Mouse (Mus musculus) hindbrain, embryonic 15.5 days (tissue): Measurements from ENCODE around the gene Lrsam1. TPM values are rescaled to one million over a fixed set of nuclear protein-coding genes. Genes with fewer than 3 reads are reported as not detected.

Source experiments
- ATAC-seq: fragments of 200-750 bp; cut with Nextera tagmentation; 2 replicates; pipeline ENCODE4 v1.8.0; 2017; ENCODE audit warnings: low read depth, moderate number of reproducible peaks, moderate TSS enrichment; ENCODE audit not compliant: low FRiP score
- H3K27ac ChIP-seq: fragments of 300-500 bp; sonication (generic); replicated peaks from 2 replicates; pipeline ENCODE4 v1.5.1; 2015; ENCODE audit warnings: mild to moderate bottlenecking, inconsistent platforms
- H3K27me3 ChIP-seq: fragments of 300-500 bp; sonication (generic); 2 replicates; pipeline ENCODE4 v1.6.1; 2015; ENCODE audit warnings: control low read depth, inconsistent platforms
- H3K36me3 ChIP-seq: fragments of 300-500 bp; sonication (generic); 2 replicates; pipeline ENCODE4 v1.6.1; 2015; ENCODE audit warnings: control low read depth, inconsistent platforms
- H3K4me1 ChIP-seq: fragments of 300-500 bp; sonication (generic); replicated peaks from 2 replicates; pipeline ENCODE4 v1.6.1; 2015; ENCODE audit warnings: control low read depth, inconsistent platforms
- H3K4me2 ChIP-seq: fragments of 300-500 bp; sonication (generic); 2 replicates; pipeline ENCODE4 v1.6.1; 2015; ENCODE audit warnings: moderate library complexity, mild to moderate bottlenecking, inconsistent platforms
- H3K4me3 ChIP-seq: fragments of 300-500 bp; sonication (generic); 2 replicates; pipeline ENCODE4 v1.5.1; 2015; ENCODE audit warnings: mild to moderate bottlenecking, inconsistent platforms
- H3K9ac ChIP-seq: fragments of 300-500 bp; sonication (generic); 2 replicates; pipeline ENCODE4 v1.6.1; 2015; ENCODE audit warnings: inconsistent platforms
- H3K9me3 ChIP-seq: fragments of 300-500 bp; sonication (generic); 2 replicates; pipeline ENCODE4 v1.6.1; 2016; ENCODE audit warnings: control low read depth, inconsistent platforms
- WGBS: fragments of 180-500 bp; shearing (Covaris S2); methylation state at CpG from one replicate; pipeline ENCODE4 v1.1.7; 2015; 5-methylcytosine and 5-hydroxymethylcytosine counted together
- polyA plus RNA-seq: library from polyadenylated mRNA; unstranded; fragments of >200 nt; fragmentation: Nextera tagmentation; extraction: Ambion mirVana; gene quantifications from 2 replicates; pipeline ENCODE4 v1.2.1, GENCODE M21; 2015

Lrsam1 gene
- polyA plus RNA-seq, 1 experiment from 2014 or later = 25.2 TPM

- Histone ChIP-seq H3K27me3 (no peaks in the 10 kb centered on the region), H3K36me3 (peaks cover 52% of the 10 kb centered on the region), H3K27ac (no peak overlapping the region), H3K4me3 (no peak overlapping the region), H3K4me1 (peaks cover 8% of the 10 kb centered on the region), H3K4me2 (no peak overlapping the region), H3K9ac (no peak overlapping the region), H3K9me3 (no peaks in the 10 kb centered on the region)
- no peak for ATAC-seq
- 82% methylated on average over 9 of the region's 9 CpGs for WGBS
Measured at GRCm38 (mm10) chr2:32918391-32918790, 43.0 kb downstream of the Lrsam1 start.

- no peaks in the 10 kb centered on the region for H3K9me3 ChIP-seq
- peaks cover 44% of the 10 kb centered on the region for H3K36me3 ChIP-seq
- no peak overlapping the region for H3K4me2 ChIP-seq
- peaks cover 8% of the 10 kb centered on the region for H3K4me1 ChIP-seq
- no peak for ATAC-seq
- no peak overlapping the region for H3K9ac ChIP-seq
- WGBS = 81% methylated on average over 11 of the region's 11 CpGs
- no peak overlapping the region for H3K4me3 ChIP-seq
- no peak overlapping the region for H3K27ac ChIP-seq
- no peaks in the 10 kb centered on the region for H3K27me3 ChIP-seq
Measured at GRCm38 (mm10) chr2:32917526-32917925, 43.9 kb downstream of the Lrsam1 start.

GRCm38 (mm10) chr2:32914896-32915295 lies 46.5 kb downstream of the Lrsam1 start:
- Histone ChIP-seq H3K9ac (no peak overlapping the region), H3K36me3 (peaks cover 39% of the 10 kb centered on the region), H3K4me1 (peaks cover 8% of the 10 kb centered on the region), H3K27ac (peak overlapping the region; percentile 76), H3K4me2 (no peak overlapping the region), H3K4me3 (no peak overlapping the region), H3K9me3 (no peaks in the 10 kb centered on the region), H3K27me3 (no peaks in the 10 kb centered on the region)
- ATAC-seq = peak; percentile 58
- WGBS = 40% methylated on average over 3 of the region's 3 CpGs

- Histone ChIP-seq H3K4me1 (peaks cover 8% of the 10 kb centered on the region), H3K9me3 (no peaks in the 10 kb centered on the region), H3K27me3 (no peaks in the 10 kb centered on the region), H3K36me3 (peaks cover 34% of the 10 kb centered on the region), H3K4me3 (no peak overlapping the region), H3K4me2 (no peak overlapping the region), H3K9ac (no peak overlapping the region), H3K27ac (peak overlapping the region; percentile 76)
- 73% methylated on average over 5 of the region's 5 CpGs for WGBS
- no peak for ATAC-seq
Measured at GRCm38 (mm10) chr2:32914362-32914761, 47.1 kb downstream of the Lrsam1 start.

GRCm38 (mm10) chr2:32912210-32912804 lies 49.1 kb downstream of the Lrsam1 start:
- no peak overlapping the region for H3K4me3 ChIP-seq
- no peak overlapping the region for H3K27ac ChIP-seq
- no peak overlapping the region for H3K4me2 ChIP-seq
- peaks cover 28% of the 10 kb centered on the region for H3K4me1 ChIP-seq
- H3K36me3 ChIP-seq = peaks cover 28% of the 10 kb centered on the region
- H3K9me3 ChIP-seq = no peaks in the 10 kb centered on the region
- H3K27me3 ChIP-seq = no peaks in the 10 kb centered on the region
- no peak overlapping the region for H3K9ac ChIP-seq
- 0 out of 2 replicates have a peak, but pooled peaks have one; percentile 25 for ATAC-seq
- WGBS = 30% methylated on average over 19 of the region's 19 CpGs

GRCm38 (mm10) chr2:32911639-32912182 lies 49.7 kb downstream of the Lrsam1 start:
- ATAC-seq = no peak
- Histone ChIP-seq H3K27me3 (no peaks in the 10 kb centered on the region), H3K4me3 (no peak overlapping the region), H3K9me3 (no peaks in the 10 kb centered on the region), H3K36me3 (peaks cover 28% of the 10 kb centered on the region), H3K4me2 (no peak overlapping the region), H3K9ac (no peak overlapping the region), H3K27ac (no peak overlapping the region), H3K4me1 (peaks cover 33% of the 10 kb centered on the region)
- 85% methylated on average over 7 of the region's 7 CpGs for WGBS

- ATAC-seq = no peak
- 26% methylated on average over 11 of the region's 11 CpGs for WGBS
- H3K9ac ChIP-seq = no peak overlapping the region
Measured at GRCm38 (mm10) chr2:32908796-32909195, 52.6 kb downstream of the Lrsam1 start.

GRCm38 (mm10) chr2:32908272-32908671 lies 53.1 kb downstream of the Lrsam1 start:
- Histone ChIP-seq H3K9me3 (no peaks in the 10 kb centered on the region), H3K36me3 (peaks cover 19% of the 10 kb centered on the region), H3K27ac (peak overlapping the region; percentile 63), H3K27me3 (no peaks in the 10 kb centered on the region), H3K9ac (no peak overlapping the region), H3K4me1 (peaks cover 30% of the 10 kb centered on the region), H3K4me3 (no peak overlapping the region), H3K4me2 (0 out of 2 replicates have a peak overlapping the region, but pooled peaks have one; percentile 9)
- WGBS = 9% methylated on average over 6 of the region's 6 CpGs
- peak; percentile 33; the same call in 1 of the 2 replicates for ATAC-seq

More at GRCm38 (mm10) chr2:32908796-32909195, 52.6 kb downstream of the Lrsam1 start:
- peak overlapping the region; percentile 63 for H3K27ac ChIP-seq
- H3K36me3 ChIP-seq = peaks cover 19% of the 10 kb centered on the region
- no peaks in the 10 kb centered on the region for H3K27me3 ChIP-seq
- H3K4me2 ChIP-seq = 0 out of 2 replicates have a peak overlapping the region, but pooled peaks have one; percentile 9
- H3K9me3 ChIP-seq = no peaks in the 10 kb centered on the region
- no peak overlapping the region for H3K4me3 ChIP-seq
- peaks cover 30% of the 10 kb centered on the region for H3K4me1 ChIP-seq

- H3K27me3 ChIP-seq = no peaks in the 10 kb centered on the region
- 42% methylated on average over 8 of the region's 8 CpGs for WGBS
- no peak overlapping the region for H3K4me2 ChIP-seq
- H3K27ac ChIP-seq = peak overlapping the region; percentile 55; the same call in 1 of the 2 replicates
- 0 out of 2 replicates have a peak overlapping the region, but pooled peaks have one; percentile 2 for H3K9ac ChIP-seq
- H3K36me3 ChIP-seq = peaks cover 19% of the 10 kb centered on the region
- no peak for ATAC-seq
- H3K4me3 ChIP-seq = no peak overlapping the region
- no peaks in the 10 kb centered on the region for H3K9me3 ChIP-seq
- H3K4me1 ChIP-seq = peaks cover 30% of the 10 kb centered on the region
Measured at GRCm38 (mm10) chr2:32907442-32907841, 54.0 kb downstream of the Lrsam1 start.

- H3K4me3 ChIP-seq = no peak overlapping the region
- no peak overlapping the region for H3K4me2 ChIP-seq
- H3K27ac ChIP-seq = no peak overlapping the region
- H3K9me3 ChIP-seq = no peaks in the 10 kb centered on the region
- ATAC-seq = no peak
- H3K9ac ChIP-seq = no peak overlapping the region
- no peaks in the 10 kb centered on the region for H3K27me3 ChIP-seq
- WGBS = 83% methylated on average over 8 of the region's 8 CpGs
- peaks cover 5% of the 10 kb centered on the region; the same call in 1 of the 2 replicates for H3K36me3 ChIP-seq
- H3K4me1 ChIP-seq = peaks cover 30% of the 10 kb centered on the region
Measured at GRCm38 (mm10) chr2:32905297-32905696, 56.1 kb downstream of the Lrsam1 start.

GRCm38 (mm10) chr2:32904637-32905036 lies 56.8 kb downstream of the Lrsam1 start:
- Histone ChIP-seq H3K9ac (no peak overlapping the region), H3K4me2 (no peak overlapping the region), H3K4me3 (no peak overlapping the region), H3K36me3 (no peaks in the 10 kb centered on the region), H3K9me3 (no peaks in the 10 kb centered on the region), H3K27ac (no peak overlapping the region), H3K27me3 (no peaks in the 10 kb centered on the region), H3K4me1 (peaks cover 30% of the 10 kb centered on the region)
- no peak for ATAC-seq
- whole genome bisulfite sequencing = 93% methylated on average over 5 of the region's 5 CpGs

- H3K27me3 ChIP-seq = no peaks in the 10 kb centered on the region
- no peak overlapping the region for H3K4me3 ChIP-seq
- no peaks in the 10 kb centered on the region for H3K9me3 ChIP-seq
- H3K36me3 ChIP-seq = no peaks in the 10 kb centered on the region
- 88% methylated on average over 4 of the region's 4 CpGs for WGBS
- H3K4me2 ChIP-seq = no peak overlapping the region
- ATAC-seq = no peak
- no peak overlapping the region for H3K9ac ChIP-seq
- peaks cover 22% of the 10 kb centered on the region for H3K4me1 ChIP-seq
- H3K27ac ChIP-seq = no peak overlapping the region
Measured at GRCm38 (mm10) chr2:32903470-32903869, 57.9 kb downstream of the Lrsam1 start.
